Mouse (Mus musculus): ENCODE data around the gene Zfp110.

Zfp110 gene

GRCm38 (mm10) chr7:12897655-12898410, 63.3 kb downstream of the Zfp110 start, which contains the start of gene Zscan22:
Zscan22 (plus strand) TSS chr7:12897815.
- peak; percentile 91 for DNase-seq (ENCODE audit: low spot score)
